Mouse (Mus musculus): ENCODE results near the gene Rnase9.

- TF ChIP-seq GATA1 (IDR thresholded peaks at IDR 0.05; ENCODE audit: borderline replicate concordance, low read length) (no peak), FLI1 (IDR thresholded peaks at IDR 0.05; ENCODE audit: low read length) (no peak)
Measured at GRCm38 (mm10) chr14:51069617-51070016, 27.9 kb upstream of the Rnase9 start.
